Mouse (Mus musculus) neural tube, embryonic 12.5 days (tissue): ENCODE measurements around the gene Cbs. TPM values are rescaled to one million over a fixed set of nuclear protein-coding genes. Genes with fewer than 3 reads are reported as not detected.

ENCODE experiments used
- ATAC-seq: fragments of 200-750 bp; cut with Nextera tagmentation; 2 replicates; pipeline ENCODE4 v1.8.0; 2017; ENCODE audit warnings: low read depth, mild to moderate bottlenecking, moderate TSS enrichment, moderate library complexity; ENCODE audit not compliant: low FRiP score
- H3K27ac ChIP-seq: fragments of 300-500 bp; sonication (generic); 2 replicates; pipeline ENCODE4 v1.5.1; 2016
- H3K27me3 ChIP-seq: fragments of 300-500 bp; sonication (generic); replicated peaks from 2 replicates; pipeline ENCODE4 v1.6.1; 2016; ENCODE audit warnings: mild to moderate bottlenecking
- H3K36me3 ChIP-seq: fragments of 300-500 bp; sonication (generic); 2 replicates; pipeline ENCODE4 v1.6.1; 2016; ENCODE audit warnings: mild to moderate bottlenecking
- H3K4me1 ChIP-seq: fragments of 300-500 bp; sonication (generic); 2 replicates; pipeline ENCODE4 v1.6.1; 2016
- H3K4me2 ChIP-seq: fragments of 300-500 bp; sonication (generic); replicated peaks from 2 replicates; pipeline ENCODE4 v1.6.1; 2016; ENCODE audit warnings: mild to moderate bottlenecking
- H3K4me3 ChIP-seq: fragments of 300-500 bp; sonication (generic); 2 replicates; pipeline ENCODE4 v1.5.1; 2016
- H3K9ac ChIP-seq: fragments of 300-500 bp; sonication (generic); 2 replicates; pipeline ENCODE4 v1.6.1; 2016; ENCODE audit warnings: mild to moderate bottlenecking
- H3K9me3 ChIP-seq: fragments of 300-500 bp; sonication (generic); 2 replicates; pipeline ENCODE4 v1.6.1; 2016; ENCODE audit warnings: mild to moderate bottlenecking
- WGBS: fragments of 180-500 bp; shearing (Covaris S2); methylation state at CpG from one replicate; pipeline ENCODE4 v1.1.7; 2016; 5-methylcytosine and 5-hydroxymethylcytosine counted together
- polyA plus RNA-seq: library from polyadenylated mRNA; unstranded; fragments of >200 nt; fragmentation: Nextera tagmentation; extraction: Ambion mirVana; gene quantifications from 2 replicates; pipeline ENCODE4 v1.2.1, GENCODE M21; 2016

The Cbs gene
- polyA plus RNA-seq, 1 experiment from 2014 or later: 3.3 TPM

DNA sequence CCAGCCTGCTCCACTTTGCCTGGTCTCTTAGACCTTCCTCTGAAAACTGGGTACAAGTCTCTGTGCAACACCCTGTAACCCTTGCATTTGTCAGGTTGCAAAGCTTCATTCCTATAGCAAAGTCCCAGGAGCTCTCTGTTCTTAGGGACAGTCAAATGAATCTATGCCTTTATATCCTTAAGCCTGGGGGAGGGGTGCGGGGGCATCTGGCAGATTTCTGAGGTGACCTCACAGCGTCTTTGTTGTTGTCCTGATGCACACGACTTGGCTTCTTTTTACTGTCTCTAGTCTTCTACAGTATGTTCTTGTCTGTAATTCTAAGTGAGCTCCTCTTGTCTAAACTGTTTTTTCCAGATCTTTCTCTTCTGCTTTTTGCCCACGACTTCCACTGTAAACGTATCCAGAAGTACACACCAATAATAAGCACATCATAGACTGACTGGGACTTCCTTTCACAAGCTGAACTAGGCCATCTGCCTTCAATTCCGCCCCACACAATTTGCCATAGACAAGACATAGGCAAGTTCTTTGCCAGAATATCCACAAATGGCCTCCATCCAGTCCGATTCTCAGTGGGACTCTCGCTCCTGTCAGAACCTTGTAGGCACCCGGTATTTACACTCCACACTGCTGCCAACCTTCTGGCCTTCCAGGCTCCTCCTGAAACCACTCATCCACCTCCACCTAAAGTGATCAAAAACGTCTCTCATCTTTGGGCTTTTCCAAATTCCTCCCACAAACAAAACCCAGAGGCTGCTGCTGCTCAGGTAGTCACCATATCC lies 60.5 kb downstream of the Cbs start:
- WGBS: 89% methylated on average over 10 of the region's 10 CpGs

DNA sequence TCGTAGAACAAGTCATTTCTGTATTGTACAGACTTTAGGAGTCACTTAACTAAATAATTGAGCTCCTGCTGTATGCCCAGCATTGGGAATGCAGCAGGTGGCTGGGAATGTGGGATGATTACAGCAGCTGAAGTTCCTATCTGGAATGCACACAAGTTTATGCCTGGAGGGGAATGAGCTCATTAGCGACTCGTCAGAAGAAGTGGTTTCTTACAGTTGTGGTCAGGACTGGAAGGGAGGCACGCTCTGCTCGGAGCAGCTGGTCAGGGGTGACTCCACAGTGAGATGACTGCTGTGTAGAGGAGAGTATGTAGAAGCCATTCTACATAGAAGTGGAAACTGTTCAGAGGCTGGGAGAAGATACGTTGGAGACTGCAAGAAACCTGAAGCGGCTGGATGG lies 62.4 kb downstream of the Cbs start:
- Histone ChIP-seq H3K4me3 (no peak overlapping the region), H3K27ac (no peak overlapping the region), H3K36me3 (no peaks in the 10 kb centered on the region), H3K9me3 (no peaks in the 10 kb centered on the region), H3K4me2 (no peak overlapping the region), H3K27me3 (no peaks in the 10 kb centered on the region), H3K9ac (no peak overlapping the region), H3K4me1 (no peaks in the 10 kb centered on the region; the same call in 1 of the 2 replicates)
- ATAC-seq: no peak
- 87% methylated on average over 7 of the region's 7 CpGs for WGBS

More for the DNA sequence above, 60.5 kb downstream of the Cbs start:
- ATAC-seq: no peak
- no peak overlapping the region for H3K9ac ChIP-seq
- no peaks in the 10 kb centered on the region for H3K9me3 ChIP-seq
- no peaks in the 10 kb centered on the region for H3K36me3 ChIP-seq
- no peak overlapping the region for H3K4me2 ChIP-seq
- H3K27ac ChIP-seq: no peak overlapping the region
- H3K4me3 ChIP-seq: no peak overlapping the region
- H3K4me1 ChIP-seq: peaks cover 17% of the 10 kb centered on the region
- H3K27me3 ChIP-seq: no peaks in the 10 kb centered on the region

DNA sequence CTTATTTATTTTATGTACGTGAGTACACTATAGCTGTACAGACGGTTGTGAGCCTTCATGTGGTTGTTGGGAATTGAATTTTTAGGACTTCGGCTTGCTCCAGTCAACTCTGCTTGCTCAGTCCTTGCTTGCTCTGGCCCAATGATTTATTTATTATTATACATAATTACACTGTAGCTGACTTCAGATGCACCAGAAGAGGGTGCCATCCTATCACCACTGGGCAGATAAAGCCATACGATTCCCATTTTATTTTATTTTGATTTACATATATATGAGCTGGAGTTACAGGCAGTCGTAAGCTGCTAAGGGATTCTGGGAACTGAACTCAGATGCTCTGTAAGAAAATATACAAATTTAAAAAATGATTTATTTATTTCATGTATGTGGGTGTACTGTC lies 65.3 kb downstream of the Cbs start:
- 95% methylated on average over 5 of the region's 5 CpGs for WGBS
- Histone ChIP-seq H3K36me3 (no peaks in the 10 kb centered on the region), H3K4me3 (no peak overlapping the region)

DNA sequence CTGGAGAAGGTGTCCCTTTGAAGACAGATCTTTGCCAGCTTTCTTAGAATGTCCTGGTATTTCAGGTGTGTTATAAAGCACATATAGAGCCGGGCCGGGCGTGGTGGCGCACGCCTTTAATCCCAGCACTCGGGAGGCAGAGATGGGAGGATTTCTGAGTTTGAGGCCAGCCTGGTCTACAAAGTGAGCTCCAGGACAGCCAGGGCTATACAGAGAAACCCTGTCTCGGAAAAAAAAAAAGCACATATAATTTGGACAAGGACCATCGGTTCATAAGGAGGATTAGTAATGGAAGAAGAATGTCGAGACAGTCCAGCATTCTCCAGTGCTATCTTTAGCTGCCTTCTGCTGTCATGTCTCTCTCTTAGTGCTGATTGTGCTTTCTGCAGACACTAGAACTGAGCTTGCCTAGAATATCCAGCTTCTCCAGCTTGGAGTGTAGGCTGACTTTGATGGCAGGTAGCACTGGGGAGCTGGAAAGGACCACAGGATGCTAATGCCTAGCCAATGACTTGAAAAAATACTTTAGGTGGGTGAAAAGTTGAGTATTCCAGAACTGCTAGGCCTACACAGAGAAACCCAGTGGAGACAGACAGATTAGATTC lies 66.6 kb downstream of the Cbs start:
- H3K4me2 ChIP-seq: no peak overlapping the region
- no peaks in the 10 kb centered on the region for H3K36me3 ChIP-seq
- no peaks in the 10 kb centered on the region for H3K27me3 ChIP-seq
- H3K4me1 ChIP-seq: peaks cover 36% of the 10 kb centered on the region
- 92% methylated on average over 9 of the region's 9 CpGs for WGBS
- H3K27ac ChIP-seq: no peak overlapping the region
- no peak overlapping the region for H3K4me3 ChIP-seq
- H3K9ac ChIP-seq: no peak overlapping the region
- H3K9me3 ChIP-seq: no peaks in the 10 kb centered on the region
- ATAC-seq: no peak

More for the DNA sequence above, 65.3 kb downstream of the Cbs start:
- no peaks in the 10 kb centered on the region for H3K9me3 ChIP-seq
- H3K27me3 ChIP-seq: no peaks in the 10 kb centered on the region
- no peak for ATAC-seq
- H3K9ac ChIP-seq: no peak overlapping the region
- no peak overlapping the region for H3K4me2 ChIP-seq
- H3K4me1 ChIP-seq: peaks cover 26% of the 10 kb centered on the region
- H3K27ac ChIP-seq: no peak overlapping the region

DNA sequence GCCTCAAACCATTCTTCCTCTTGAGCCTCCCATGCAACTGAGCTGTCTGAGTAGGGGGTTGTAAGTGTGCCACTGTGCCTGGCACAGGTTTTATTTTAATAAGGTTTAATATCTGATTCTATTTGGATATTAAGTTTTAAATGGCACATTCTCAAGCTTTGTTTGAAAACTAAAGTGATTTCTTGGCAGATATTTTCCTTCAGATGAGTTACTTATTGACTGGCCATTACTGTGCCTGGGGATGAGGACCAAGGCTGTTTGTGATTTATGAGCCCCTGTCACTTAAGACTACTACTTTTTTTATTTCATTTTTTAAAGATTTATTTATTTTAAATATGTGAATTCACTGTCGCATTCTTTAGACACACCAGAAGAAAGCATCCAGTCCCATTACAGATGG lies 67.3 kb downstream of the Cbs start:
- Histone ChIP-seq H3K27me3 (no peaks in the 10 kb centered on the region), H3K4me3 (no peak overlapping the region), H3K4me2 (no peak overlapping the region), H3K27ac (no peak overlapping the region), H3K4me1 (peaks cover 36% of the 10 kb centered on the region), H3K36me3 (no peaks in the 10 kb centered on the region), H3K9me3 (no peaks in the 10 kb centered on the region), H3K9ac (no peak overlapping the region)
- no peak for ATAC-seq
- 98% methylated on average over 1 of the region's 1 CpGs for WGBS

DNA sequence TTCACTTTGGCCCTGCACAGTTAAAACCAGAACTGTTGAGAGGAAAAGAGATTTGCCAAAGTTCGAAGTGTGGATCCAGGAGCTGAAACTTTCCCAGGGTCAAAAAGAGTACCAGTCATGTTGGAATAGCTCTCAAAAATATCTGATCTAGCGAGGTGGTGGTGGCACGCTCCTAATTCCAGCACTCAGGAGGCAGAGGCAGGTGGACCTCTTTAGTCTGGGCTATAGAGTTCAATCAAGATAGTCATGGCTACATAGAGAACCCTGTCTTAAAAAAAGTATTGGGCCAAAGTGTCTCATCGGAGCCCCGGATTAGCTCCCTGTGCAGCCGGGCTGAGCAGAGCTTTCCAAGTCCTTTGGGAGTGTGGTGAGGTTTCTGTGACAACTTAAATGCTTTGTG lies 70.8 kb downstream of the Cbs start:
- 81% methylated on average over 6 of the region's 6 CpGs for WGBS
- H3K9ac ChIP-seq: peak overlapping the region; percentile 88
- 0 out of 2 replicates have a peak overlapping the region, but pooled peaks have one; percentile 3 for H3K27ac ChIP-seq
- ATAC-seq: no peak
- H3K9me3 ChIP-seq: no peaks in the 10 kb centered on the region
- peak overlapping the region; percentile 69 for H3K4me2 ChIP-seq
- H3K4me3 ChIP-seq: peak overlapping the region; percentile 76
- no peaks in the 10 kb centered on the region for H3K27me3 ChIP-seq
- H3K4me1 ChIP-seq: peaks cover 42% of the 10 kb centered on the region
- H3K36me3 ChIP-seq: no peaks in the 10 kb centered on the region

DNA sequence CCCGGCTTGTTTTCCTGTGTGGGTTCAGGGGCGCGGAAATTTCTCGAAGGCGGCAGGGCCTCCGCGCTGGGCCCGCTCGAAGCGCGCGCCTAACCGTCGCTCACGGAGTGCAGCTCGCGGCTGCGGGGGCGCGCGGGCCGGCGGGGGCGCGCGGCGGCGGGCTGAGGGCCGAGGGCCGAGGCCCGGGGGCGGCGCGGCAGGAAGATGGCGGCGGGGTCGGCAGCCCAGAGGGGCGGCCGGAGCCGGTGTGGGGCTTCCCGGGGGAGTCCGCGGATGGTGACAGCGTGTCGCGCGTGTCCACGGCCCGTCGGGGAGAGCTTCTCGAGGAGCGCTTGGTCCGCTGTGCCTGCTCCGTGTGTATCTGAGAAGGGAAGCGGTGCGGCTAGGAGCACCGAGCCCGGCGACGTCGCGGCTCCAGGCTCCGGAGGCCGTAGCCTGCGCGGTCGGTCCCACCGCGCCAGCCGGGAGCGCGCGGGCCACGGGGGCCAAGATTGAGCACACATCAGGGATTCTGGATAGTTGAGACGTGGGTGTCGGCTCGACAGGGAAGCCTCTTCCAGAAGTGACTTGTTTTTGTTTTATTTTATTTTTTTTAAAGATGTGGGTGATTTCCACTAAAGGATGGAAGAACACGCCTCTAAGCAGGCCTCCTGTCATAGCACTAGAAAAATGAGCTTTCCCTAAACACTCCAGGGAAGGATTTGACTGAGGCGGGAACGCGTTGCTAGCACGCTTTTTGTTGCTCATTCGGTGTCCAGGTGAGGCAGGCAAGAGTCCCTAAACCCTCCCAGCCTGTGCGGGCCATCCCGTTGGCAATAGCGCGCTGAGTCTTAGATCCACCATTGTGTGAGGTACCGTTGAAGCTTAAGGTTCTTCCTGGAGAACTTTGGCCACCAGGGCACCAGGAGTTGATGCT lies 71.6 kb downstream of the Cbs start:
- peak overlapping the region; percentile 69 for H3K4me2 ChIP-seq
- no peaks in the 10 kb centered on the region for H3K36me3 ChIP-seq
- H3K27me3 ChIP-seq: no peaks in the 10 kb centered on the region
- H3K9ac ChIP-seq: peak overlapping the region; percentile 88
- H3K27ac ChIP-seq: peak overlapping the region; percentile 98
- under 1% methylated on average over 81 of the region's 88 CpGs for WGBS
- no peaks in the 10 kb centered on the region for H3K9me3 ChIP-seq
- ATAC-seq: peak; percentile 54
- peak overlapping the region; percentile 76 for H3K4me3 ChIP-seq
- peaks cover 42% of the 10 kb centered on the region for H3K4me1 ChIP-seq

DNA sequence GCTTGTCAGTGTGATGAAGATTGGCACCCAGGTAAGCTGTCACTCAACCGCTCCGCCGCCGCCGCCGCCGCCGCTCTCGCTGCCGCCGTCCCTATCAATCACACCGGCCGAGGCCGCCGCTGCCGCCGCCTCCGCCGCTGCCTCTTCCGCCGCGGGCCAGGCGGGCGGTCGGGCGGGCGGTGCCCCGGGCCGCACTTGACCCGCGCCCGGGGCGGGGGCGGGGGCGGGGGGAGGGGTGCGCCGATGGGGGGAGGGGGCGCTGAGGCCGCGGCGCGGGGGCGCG lies 72.2 kb downstream of the Cbs start:
- Histone ChIP-seq H3K36me3 (no peaks in the 10 kb centered on the region), H3K27ac (peak overlapping the region; percentile 98), H3K4me2 (peak overlapping the region; percentile 69), H3K27me3 (no peaks in the 10 kb centered on the region), H3K9ac (peak overlapping the region; percentile 88), H3K9me3 (no peaks in the 10 kb centered on the region), H3K4me3 (peak overlapping the region; percentile 76), H3K4me1 (peaks cover 42% of the 10 kb centered on the region)
- WGBS: 0% methylated on average over 22 of the region's 44 CpGs
- ATAC-seq: no peak

DNA sequence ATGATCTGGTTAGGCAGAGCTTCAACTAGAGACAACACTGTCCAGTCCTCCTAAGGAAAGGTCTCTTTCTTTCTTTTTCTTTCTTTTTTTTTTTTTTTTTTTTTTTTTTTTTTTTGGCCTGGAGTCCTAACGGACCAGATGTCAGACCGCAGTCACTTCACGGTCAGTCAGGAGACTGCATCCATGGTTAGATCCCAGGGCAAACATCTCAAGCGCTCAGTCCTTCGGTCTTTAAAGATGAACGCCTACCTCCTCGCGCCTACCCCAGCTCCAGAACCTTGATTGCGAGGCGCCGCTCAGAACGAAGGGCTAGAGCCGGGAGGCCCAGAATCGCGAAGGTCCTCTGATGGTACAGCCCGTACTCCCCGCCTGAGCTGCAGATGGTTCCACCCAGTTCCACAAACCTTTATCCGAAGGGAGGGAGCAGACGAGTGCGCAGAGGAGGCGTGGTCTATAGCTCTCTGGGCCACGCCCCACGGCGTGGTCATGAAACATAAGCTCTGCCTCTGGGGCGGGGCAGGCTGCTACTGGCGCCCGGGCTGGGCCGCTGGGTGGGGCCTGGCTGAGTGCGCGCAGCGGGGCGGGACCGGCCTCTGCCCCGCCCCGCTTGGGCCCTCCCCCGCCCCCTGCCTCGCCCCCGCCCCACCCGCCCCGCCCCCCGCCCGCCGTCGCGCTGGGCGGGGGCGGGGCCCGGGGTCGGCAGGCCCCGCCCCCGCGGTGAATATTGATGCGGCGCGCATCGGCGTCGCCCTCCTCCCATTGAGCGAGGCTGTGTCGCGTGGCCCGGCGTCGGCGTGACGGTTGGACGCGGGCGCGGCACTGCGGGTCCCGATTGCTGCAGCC lies 72.8 kb downstream of the Cbs start, which contains the start of gene Pknox1:
TSS of gene Pknox1 (plus strand) at position 720 of the 843 bp plus-strand sequence.
- H3K9me3 ChIP-seq: no peaks in the 10 kb centered on the region
- H3K4me2 ChIP-seq: peak within 1 kb of the TSS; percentile 69
- peak; percentile 95 for ATAC-seq
- H3K36me3 ChIP-seq: no peaks in the 10 kb centered on the region
- H3K9ac ChIP-seq: peak within 1 kb of the TSS; percentile 88
- under 1% methylated on average over 58 of the region's 72 CpGs for WGBS
- H3K4me3 ChIP-seq: peak within 1 kb of the TSS; percentile 76
- peak within 1 kb of the TSS; percentile 98 for H3K27ac ChIP-seq
- H3K4me1 ChIP-seq: peaks cover 38% of the 10 kb centered on the region
- no peaks in the 10 kb centered on the region for H3K27me3 ChIP-seq

DNA sequence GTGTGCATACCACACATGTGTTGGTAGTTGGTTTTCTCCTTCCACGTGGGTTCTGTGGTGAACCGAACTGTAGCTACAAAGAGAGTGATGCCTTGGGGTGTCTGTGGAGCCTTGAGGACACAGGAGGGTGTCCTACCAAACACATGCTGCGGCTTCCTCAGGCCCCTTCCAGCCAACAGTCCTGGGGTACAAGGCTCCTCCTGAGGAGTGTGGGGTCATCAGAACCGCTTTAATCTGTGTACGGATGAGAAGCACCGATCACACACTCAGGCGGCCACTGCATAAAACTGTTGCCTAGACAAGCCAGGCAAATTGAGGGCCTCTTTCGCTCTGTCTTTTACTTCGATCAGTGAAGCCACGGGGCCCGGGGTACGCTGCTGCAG lies 73.4 kb downstream of the Cbs start:
- Histone ChIP-seq H3K27me3 (no peaks in the 10 kb centered on the region), H3K4me1 (peaks cover 33% of the 10 kb centered on the region), H3K4me3 (peak overlapping the region; percentile 76), H3K9ac (peak overlapping the region; percentile 55), H3K36me3 (no peaks in the 10 kb centered on the region), H3K4me2 (peak overlapping the region; percentile 69), H3K9me3 (no peaks in the 10 kb centered on the region), H3K27ac (peak overlapping the region; percentile 48)
- WGBS: 22% methylated on average over 12 of the region's 12 CpGs
- no peak for ATAC-seq

DNA sequence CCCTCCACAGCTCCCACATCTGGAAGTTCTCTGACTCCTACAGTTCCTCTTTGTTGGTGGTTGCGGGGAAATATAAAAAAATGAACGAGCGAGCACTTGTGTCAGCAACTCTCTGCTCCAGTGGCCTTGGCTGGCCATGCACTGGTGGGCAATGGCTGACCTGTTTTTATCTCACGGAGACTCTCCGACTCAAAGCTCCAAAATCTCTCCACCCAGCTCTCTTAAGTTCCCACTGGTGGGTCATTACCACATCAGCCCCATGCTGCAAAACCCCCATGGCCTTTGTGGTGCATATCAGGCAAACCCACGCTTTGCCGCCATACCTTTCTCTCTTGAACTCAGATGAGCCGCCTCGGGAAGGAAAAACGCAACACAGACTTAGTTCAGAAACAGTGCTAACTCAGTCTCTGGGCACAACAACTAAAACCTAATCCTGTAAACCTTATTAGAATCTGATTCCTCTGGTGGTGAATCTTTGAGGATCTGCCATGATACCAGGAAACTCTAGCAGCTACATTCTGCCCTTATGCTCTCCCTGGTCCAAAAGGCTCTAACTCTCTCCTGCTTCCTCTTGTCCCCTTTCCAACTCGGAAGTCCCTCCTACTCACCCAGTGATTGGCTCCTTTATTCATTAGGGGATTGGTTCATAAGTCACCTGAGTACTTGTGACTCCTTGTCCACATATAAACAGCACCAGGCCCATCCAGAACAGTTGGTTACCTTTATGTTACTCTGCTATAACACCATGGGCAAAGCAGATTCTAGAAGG lies 77.8 kb downstream of the Cbs start:
- no peaks in the 10 kb centered on the region for H3K9me3 ChIP-seq
- no peaks in the 10 kb centered on the region for H3K36me3 ChIP-seq
- no peak overlapping the region for H3K9ac ChIP-seq
- WGBS: 91% methylated on average over 11 of the region's 11 CpGs
- ATAC-seq: no peak
- no peak overlapping the region for H3K4me2 ChIP-seq
- H3K27me3 ChIP-seq: no peaks in the 10 kb centered on the region
- H3K27ac ChIP-seq: no peak overlapping the region
- H3K4me3 ChIP-seq: no peak overlapping the region
- H3K4me1 ChIP-seq: peaks cover 17% of the 10 kb centered on the region
